Mouse (Mus musculus) layer of hippocampus, adult 8-10 months (tissue): Measurements from ENCODE around the gene Ddx52. TPM values are rescaled to one million over a fixed set of nuclear protein-coding genes. Genes with fewer than 3 reads are reported as not detected.

Source experiments
- total RNA-seq, 4 experiments: library from RNA; stranded (reverse); gene quantifications; 2 replicates each; pipeline ENCODE4 v1.2.4; 2022

Ddx52 gene
- total RNA-seq, 4 experiments from 2014 or later, result 14.0 to 17.1 (median 16.4) TPM

Other genes with a start within 250 kb of the Ddx52 start
- gene Wfdc17, start 238.1 kb upstream of the Ddx52 start, total RNA-seq, result 1 to 10 TPM in 2 of 4 experiments, not detected in 2; 2.3 to 2.4 TPM
- gene Wfdc18, start 233.0 kb upstream of the Ddx52 start, total RNA-seq, result not detected
- not detected for gene Wfdc21, start 195.1 kb upstream of the Ddx52 start, total RNA-seq
- gene Heatr6, start 188.4 kb upstream of the Ddx52 start, total RNA-seq, result 10 to 100 TPM; 16.7 to 22.0 (median 19.9) TPM
- under 1 TPM in 3 of 4 experiments, not detected in 1; 0.32 to 0.66 (median 0.63) TPM for gene Hnf1b, start 92.0 kb upstream of the Ddx52 start, total RNA-seq
- 10 to 100 TPM; 69.6 to 80.3 (median 73.9) TPM for gene Synrg, start 22.4 kb downstream of the Ddx52 start, total RNA-seq
- 10 to 100 TPM; 27.2 to 33.1 (median 30.7) TPM for gene Dusp14, start 127.2 kb downstream of the Ddx52 start, total RNA-seq
- gene Tada2a, start 187.5 kb downstream of the Ddx52 start, total RNA-seq, result 10 to 100 TPM; 33.5 to 37.2 (median 36.7) TPM
- 10 to 100 TPM; 80.6 to 87.2 (median 84.2) TPM for gene Acaca, start 187.6 kb downstream of the Ddx52 start, total RNA-seq
- not detected for gene Gm11437, start 225.4 kb downstream of the Ddx52 start, total RNA-seq